Mouse (Mus musculus): ENCODE measurements around the gene Mast1. TPM values are rescaled to one million over a fixed set of nuclear protein-coding genes. Genes with fewer than 3 reads are reported as not detected.

Mast1 gene
- polyA plus RNA-seq (2012; rRNA removed), result 0.36 and 0.49 TPM in 2 replicates

GRCm38 (mm10) chr8:84936962-84937546 lies at the start of gene Mast1:
TSS of gene Mast1 (minus strand) at chr8:84937359.
- DNase-seq (ENCODE audit: low read depth, low spot score), result no peak
- WGBS, result 2% methylated on average over 50 of the region's 50 CpGs

- WGBS, result 24% methylated on average over 8 of the region's 8 CpGs
- no peak for DNase-seq (ENCODE audit: low read depth, low spot score)
Measured at GRCm38 (mm10) chr8:84986379-84986945, 49.3 kb upstream of the Mast1 start.

GRCm38 (mm10) chr8:84985684-84986378 lies 48.7 kb upstream of the Mast1 start:
- under 1% methylated on average over 53 of the region's 53 CpGs for WGBS

DNA sequence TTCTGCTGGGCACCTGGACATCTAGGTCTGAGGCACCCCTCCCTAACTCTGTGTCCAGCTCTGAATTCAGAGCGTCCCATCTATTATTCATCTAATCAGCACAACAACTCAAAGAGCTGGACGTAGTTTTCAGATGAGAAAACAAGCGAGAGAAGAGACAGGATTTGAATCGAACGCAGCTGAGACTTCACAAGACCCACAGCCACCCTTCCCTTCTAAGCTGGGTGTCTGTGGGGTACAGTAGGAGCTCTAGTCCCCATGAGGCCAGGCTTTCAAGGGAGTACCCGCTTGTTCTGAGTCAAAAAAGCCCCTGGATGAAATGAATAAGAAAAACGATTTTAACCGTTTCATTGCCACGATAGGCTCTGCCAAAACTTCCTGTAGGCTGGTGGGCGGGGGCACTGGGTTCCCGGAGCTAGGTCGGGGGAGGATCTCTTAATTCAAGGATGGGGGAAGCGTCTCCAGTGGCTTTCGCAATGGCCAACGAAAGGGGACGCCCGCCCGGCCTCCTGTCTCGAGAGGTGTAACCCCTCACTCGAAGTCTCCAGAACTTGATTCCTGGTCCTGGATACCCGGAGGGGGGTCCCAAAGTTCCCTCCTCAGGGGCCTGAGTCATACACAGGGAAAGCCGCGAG lies 48.0 kb upstream of the Mast1 start:
- 1% methylated on average over 23 of the region's 23 CpGs for WGBS
- DNase-seq (ENCODE audit: low read depth, low spot score), result no peak

More at GRCm38 (mm10) chr8:84985684-84986378, 48.7 kb upstream of the Mast1 start:
- DNase-seq (ENCODE audit: low read depth, low spot score), result no peak

DNA sequence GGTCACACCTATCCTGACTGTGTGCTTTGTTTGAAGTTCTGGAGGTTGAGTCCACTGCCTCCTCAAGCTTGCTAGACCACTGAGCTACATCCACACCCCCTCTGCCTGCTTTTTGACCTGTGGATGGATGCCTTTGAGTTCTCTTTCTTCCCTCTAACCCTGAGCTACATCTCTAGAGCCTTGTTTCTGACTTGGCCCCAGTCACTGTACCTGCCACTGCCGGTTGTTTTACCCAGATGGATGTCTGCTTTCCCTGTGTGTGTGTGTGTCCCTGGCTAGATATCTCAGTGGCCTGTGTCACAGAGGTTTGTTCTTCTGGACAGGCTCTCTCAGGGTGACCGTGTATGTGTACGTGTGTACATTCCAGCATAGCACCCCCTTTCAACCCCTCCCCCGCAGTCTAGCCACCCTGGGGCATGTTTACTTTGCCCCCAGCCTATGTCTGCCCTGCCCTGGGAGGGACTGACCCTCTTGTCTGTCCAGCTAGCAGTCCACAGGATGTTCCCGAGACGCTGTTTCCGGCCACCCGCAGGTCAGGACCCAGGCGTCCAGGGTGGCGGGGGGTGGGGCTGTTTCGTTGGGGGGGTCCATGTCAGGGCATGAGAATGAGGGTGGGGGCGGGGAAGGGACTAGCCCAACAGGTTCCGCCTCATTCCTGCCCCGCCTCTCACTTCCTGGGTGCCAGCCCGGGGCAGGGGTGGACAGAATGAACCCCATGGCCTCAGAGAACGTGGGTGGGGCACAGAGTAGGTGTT lies 47.3 kb upstream of the Mast1 start:
- 4% methylated on average over 16 of the region's 16 CpGs for WGBS
- no peak for DNase-seq (ENCODE audit: low read depth, low spot score)

DNA sequence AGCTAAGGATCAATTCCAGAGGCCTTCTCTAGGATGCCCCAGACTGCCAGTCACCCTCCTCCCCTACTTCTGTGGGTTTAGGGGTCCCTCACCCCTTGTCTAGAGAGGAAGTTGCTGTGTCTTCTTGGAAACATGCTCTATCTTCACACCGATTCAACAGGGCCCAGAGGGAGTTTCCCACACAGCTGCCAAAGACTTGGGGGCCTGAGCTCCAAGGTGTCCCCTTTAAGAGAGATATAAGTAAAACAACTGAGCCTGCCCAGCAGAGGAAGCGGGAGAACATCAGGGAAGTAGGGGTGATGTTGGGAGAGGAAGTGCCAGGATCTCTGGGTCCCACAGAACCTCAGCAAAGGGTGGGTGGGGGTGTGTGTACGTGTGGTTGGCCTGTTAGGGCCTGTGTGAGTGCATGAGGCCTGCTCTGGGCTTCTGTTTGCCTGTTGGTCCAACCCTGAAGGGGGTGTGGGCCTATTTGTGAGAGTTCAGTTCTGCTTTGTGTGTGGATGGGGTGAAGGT lies 45.4 kb upstream of the Mast1 start:
- no peak for DNase-seq (ENCODE audit: low read depth, low spot score)
- 49% methylated on average over 3 of the region's 3 CpGs for WGBS

DNA sequence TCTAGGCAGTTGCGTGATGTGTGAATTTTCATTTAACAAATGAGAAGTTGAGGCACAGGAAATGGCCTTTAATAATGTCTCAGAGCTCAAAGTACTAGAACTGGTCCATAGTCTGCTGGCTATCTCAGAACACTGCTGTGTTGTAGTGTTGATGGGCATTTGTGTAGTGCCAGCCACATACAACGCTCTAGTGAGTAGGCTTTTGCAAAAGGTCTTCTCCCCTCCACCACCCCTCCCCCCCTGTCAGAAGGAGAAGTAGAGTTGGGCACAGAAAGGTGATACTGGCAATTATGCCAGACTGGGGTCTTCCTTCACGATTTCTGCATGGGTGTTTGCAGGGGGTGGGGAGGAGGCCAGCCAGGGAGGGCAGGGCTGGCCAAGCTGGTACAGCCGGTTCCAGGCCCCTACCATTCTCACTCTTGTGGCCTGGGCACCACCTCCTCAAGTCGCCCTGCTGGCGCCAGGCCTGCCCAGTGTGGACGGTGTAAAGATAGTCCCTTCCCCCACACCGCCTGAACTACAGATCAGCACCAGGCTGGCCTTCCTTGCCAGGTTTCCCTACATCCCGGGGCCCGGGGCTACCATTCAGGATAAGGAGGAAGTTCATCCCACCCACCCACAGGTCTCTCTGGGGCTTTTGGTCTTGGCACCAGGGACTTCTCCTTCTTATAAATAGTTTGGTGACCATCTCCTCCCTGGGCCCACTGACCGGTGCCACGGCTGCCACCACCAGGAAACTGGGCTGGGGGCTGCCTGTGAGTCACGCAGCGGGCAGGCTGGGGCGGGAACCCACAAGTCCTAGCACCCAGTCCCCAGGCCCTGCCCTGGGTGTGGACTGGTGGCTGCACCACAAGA lies 44.7 kb upstream of the Mast1 start:
- 36% methylated on average over 15 of the region's 15 CpGs for WGBS
- DNase-seq (ENCODE audit: low read depth, low spot score), result no peak

DNA sequence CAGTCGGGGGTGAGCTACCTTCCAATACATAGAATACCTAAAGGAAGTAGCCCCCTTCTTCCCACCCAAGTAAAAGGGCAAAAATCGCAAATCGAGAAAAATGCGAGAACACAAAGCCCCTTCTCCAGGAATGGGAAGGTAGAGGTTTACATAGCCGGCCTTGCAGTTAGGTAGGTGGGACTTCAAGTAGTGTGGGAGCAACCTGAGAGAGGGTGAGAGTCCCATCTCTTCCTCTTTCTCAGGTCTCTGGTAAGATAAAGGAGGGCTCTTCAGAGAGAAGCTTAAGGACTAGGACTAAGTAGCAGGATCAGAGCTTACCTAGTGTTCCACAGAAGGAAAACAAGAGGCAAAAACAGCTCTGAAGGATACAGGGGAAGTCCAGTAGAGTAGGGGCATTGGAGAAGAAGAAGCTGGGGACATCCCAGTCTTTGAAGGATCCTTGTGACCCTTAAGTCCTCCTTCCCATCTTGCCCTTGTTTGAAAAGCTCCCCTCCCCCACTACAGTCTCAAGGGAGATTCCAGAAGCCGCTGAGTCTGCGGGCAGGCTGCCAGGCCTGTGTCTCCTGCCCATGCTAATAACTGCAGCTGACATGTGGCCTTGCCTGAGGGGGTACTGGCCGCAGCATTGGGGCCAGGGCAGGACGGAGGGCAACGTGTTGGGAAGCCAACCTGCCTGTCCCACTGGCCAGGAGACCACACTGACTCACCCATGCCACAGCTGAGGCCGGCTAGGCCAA lies 43.6 kb upstream of the Mast1 start:
- 12% methylated on average over 11 of the region's 11 CpGs for WGBS
- DNase-seq (ENCODE audit: low read depth, low spot score), result no peak

DNA sequence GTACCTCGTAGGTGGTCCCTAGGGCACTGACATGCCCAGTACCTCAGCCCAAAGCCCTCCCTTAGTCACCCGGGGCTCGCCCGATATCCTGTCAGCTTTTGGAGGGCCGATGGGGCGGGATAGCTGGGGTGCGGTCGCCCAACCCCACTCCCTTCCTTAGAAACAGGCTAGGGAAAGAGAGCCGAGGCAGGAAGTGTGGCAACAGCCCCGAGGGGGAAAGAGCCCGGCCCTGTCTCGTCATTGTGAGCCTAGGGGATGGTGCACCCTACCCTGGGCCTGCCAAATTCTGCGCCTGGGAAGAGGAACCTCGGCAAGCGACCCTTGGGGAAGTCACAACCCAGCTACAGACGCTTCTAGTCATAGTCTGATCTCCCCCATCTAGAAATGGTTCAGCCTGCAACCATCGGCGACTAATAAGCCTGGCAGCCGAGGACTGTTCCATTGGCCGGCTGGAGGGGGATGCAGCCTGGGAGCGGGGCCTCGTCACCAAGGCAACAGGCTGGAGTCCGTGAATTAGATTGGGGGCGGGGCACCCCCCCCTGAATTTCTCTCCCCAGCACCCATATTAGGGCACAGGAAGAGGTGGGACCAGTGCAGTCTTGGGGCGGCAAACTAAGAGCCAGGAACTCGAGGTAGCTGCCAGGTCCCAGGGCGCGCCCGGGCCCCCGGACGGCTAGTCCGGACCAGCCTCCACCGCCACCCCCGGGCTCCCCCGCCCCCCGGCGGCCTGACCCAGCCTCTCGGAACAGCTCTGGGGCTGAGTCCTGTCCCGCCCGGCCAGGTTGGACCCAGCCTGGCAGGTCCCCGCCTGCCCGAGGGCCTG lies 42.7 kb upstream of the Mast1 start:
- WGBS, result 1% methylated on average over 42 of the region's 42 CpGs
- DNase-seq (ENCODE audit: low read depth, low spot score), result no peak

GRCm38 (mm10) chr8:84978248-84978940 lies 41.2 kb upstream of the Mast1 start, which contains the start of gene Junb:
TSS of gene Junb (minus strand) at chr8:84978718.
- under 1% methylated on average over 62 of the region's 63 CpGs for WGBS
- no peak for DNase-seq (ENCODE audit: low read depth, low spot score)

- DNase-seq (ENCODE audit: low read depth, low spot score), result no peak
- WGBS, result under 1% methylated on average over 70 of the region's 70 CpGs
Measured at GRCm38 (mm10) chr8:84977435-84978247, 40.5 kb upstream of the Mast1 start.

DNA sequence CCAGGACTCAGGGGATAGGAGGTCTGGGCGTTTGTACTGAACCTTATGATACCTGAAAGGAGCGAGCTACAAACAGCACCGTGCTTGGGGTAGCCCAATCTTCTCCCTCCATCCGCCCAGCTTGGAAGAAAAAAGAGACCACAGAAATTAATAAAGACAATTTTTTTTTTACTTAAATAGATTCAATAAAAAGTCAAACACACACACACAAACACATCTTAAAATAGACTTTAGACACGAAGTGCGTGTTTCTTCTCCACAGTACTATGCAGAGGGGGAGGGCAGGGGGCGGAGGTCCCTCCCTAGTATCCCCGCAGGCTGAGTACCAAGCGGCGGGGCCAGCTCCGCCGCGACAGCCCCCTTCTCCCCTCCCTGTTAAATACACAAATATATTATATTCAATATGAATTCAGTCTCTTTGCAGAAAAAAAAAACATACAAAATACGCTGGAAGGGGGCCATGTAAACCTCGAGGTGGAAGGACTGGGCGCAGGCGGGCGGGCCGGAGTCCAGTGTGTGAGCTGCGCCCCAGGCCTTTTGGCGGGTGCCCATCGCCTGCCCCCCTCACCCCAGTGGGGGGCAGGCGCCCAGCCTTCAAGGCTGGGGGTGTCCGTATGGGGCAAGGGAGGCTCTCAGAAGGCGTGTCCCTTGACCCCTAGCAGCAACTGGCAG lies 39.7 kb upstream of the Mast1 start:
- DNase-seq (ENCODE audit: low read depth, low spot score), result no peak
- under 1% methylated on average over 25 of the region's 25 CpGs for WGBS

- no peak for DNase-seq (ENCODE audit: low read depth, low spot score)
- under 1% methylated on average over 59 of the region's 61 CpGs for WGBS
Measured at GRCm38 (mm10) chr8:84976031-84976762, 39.0 kb upstream of the Mast1 start.

GRCm38 (mm10) chr8:84975434-84975833 lies 38.3 kb upstream of the Mast1 start:
- 27% methylated on average over 7 of the region's 7 CpGs for WGBS
- no peak for DNase-seq (ENCODE audit: low read depth, low spot score)

Data from large intestine, adult 2 months (tissue).